ENCODE assay signal across 10 mouse cellular contexts in genomic region chr9:64862687-64863086, GRCm38 (mm10). TPM values are rescaled to one million over a fixed set of nuclear protein-coding genes. Genes with fewer than 3 reads are reported as not detected.
DNase-seq lines count a peak whose midpoint lies in the region; TF ChIP-seq lines count a peak whose summit lies in the region.
"Had no signal": no experiment of that assay in that cellular context is flagged by ENCODE, and none has a peak within 500 bp of the region (broad histone marks: within the 10 kb centered on the region; RNA-seq: fewer than 3 reads in every experiment).

No protein-coding gene starts in this region.

- TF ChIP-seq CTCF in gastrocnemius, adult 2 months (IDR thresholded peaks at IDR 0.05) = peak; percentile 51

- no peak overlapping the region for H3K4me3 ChIP-seq in gastrocnemius, adult 2 months
- H3K4me3 ChIP-seq: heart, embryonic 15.5 days had no signal

- intact Hi-C loops in gastrocnemius, adult 2 months (cut with DNase I) = loop anchor here (2.0 kb wide), 1 partner anchor 84 kb away; no protein-coding TSS in a partner anchor

- no peak for DNase-seq in gastrocnemius, adult 2 months
- no peak for DNase-seq in gastrocnemius, postnatal 4 days (ENCODE audit: low spot score in 2 of 2)
- peak; percentile 35 for DNase-seq in thymus, postnatal 0 days (ENCODE audit: low spot score)
- no peak for DNase-seq in thymus, postnatal 36 days
- peak; percentile 13 for DNase-seq in embryo, embryonic 10.5 days (ENCODE audit: low spot score)
- DNase-seq in thymus, postnatal 4 days = peak; percentile 19
- DNase-seq in layer of hippocampus, postnatal 14 days (ENCODE audit: low spot score in 2 of 2) = no peak
- DNase-seq in adrenal gland, adult 8-10 months = no peak
- DNase-seq: cerebellum, adult 8-10 months had no signal

- no peak overlapping the region for H3K27ac ChIP-seq in gastrocnemius, adult 2 months
- H3K27ac ChIP-seq: heart, embryonic 15.5 days had no signal

RNA-seq across cellular contexts. Expression of gene Dennd4a, which starts 51.5 kb away (rescaled TPM):
- total RNA-seq in gastrocnemius, adult 2 months (2021) = 1 to 10 TPM; 2.7 to 3.8 TPM
- total RNA-seq in gastrocnemius, postnatal 4 days (2021) = 10 to 100 TPM; 10.9 to 13.1 TPM
- 6.6 and 8.9 TPM in 2 replicates for polyA plus RNA-seq in thymus, postnatal 0 days (2015; fragmentation: Nextera tagmentation; extraction: Ambion mirVana)
- total RNA-seq in layer of hippocampus, postnatal 14 days (2021) = 10 to 100 TPM; 48.7 to 52.2 TPM
- total RNA-seq in adrenal gland, adult 8-10 months (2022) = 10 to 100 TPM; 15.1 to 42.4 (median 29.1) TPM

Comparison
In these comparisons a context has a peak if more than half of its experiments do, and no peak if none do; other contexts are left out.
1. DNase-seq: peak in thymus, postnatal 0 days (single experiment), embryo, embryonic 10.5 days (single experiment) and thymus, postnatal 4 days (single experiment); none in gastrocnemius, adult 2 months (single experiment), gastrocnemius, postnatal 4 days (0 of 2), thymus, postnatal 36 days (0 of 2), layer of hippocampus, postnatal 14 days (0 of 2) and adrenal gland, adult 8-10 months (single experiment).